Mouse (Mus musculus) skeletal muscle tissue, adult 2 months (tissue): ENCODE results near the gene Slc25a43.

ENCODE experiments used
- DNase-seq: peaks from one replicate; pipeline ENCODE4 v3.0.0-alpha.2; 2012; ENCODE audit warnings: low read depth, low spot score

Slc25a43 gene

GRCm38 (mm10) chrX:36823932-36824711 lies 80.7 kb downstream of the Slc25a43 start:
- no peak for DNase-seq

- DNase-seq: no peak
Observed at GRCm38 (mm10) chrX:36825032-36825431, 81.6 kb downstream of the Slc25a43 start.
